Mouse (Mus musculus) kidney, embryonic 16.5 days (tissue): Measurements from ENCODE around the gene Gnb1l. TPM values are rescaled to one million over a fixed set of nuclear protein-coding genes. Genes with fewer than 3 reads are reported as not detected.

ENCODE experiments used
- ATAC-seq: fragments of 200-750 bp; cut with Nextera tagmentation; 2 replicates; pipeline ENCODE4 v1.8.0; 2017; ENCODE audit warnings: moderate TSS enrichment; ENCODE audit not compliant: low FRiP score, low TSS enrichment
- H3K27ac ChIP-seq: fragments of 300-500 bp; sonication (generic); 2 replicates; pipeline ENCODE4 v1.5.1; 2014; ENCODE audit warnings: low read length
- H3K27me3 ChIP-seq: fragments of 300-500 bp; sonication (generic); 2 replicates; pipeline ENCODE4 v1.6.1; 2014; ENCODE audit warnings: low read length, control low read depth, mixed read lengths; ENCODE audit not compliant: insufficient read depth
- H3K36me3 ChIP-seq: fragments of 300-500 bp; sonication (generic); 2 replicates; pipeline ENCODE4 v1.6.1; 2014; ENCODE audit warnings: low read length, control low read depth, mixed read lengths; ENCODE audit not compliant: insufficient read depth
- H3K4me1 ChIP-seq: fragments of 300-500 bp; sonication (generic); 2 replicates; pipeline ENCODE4 v1.6.1; 2014; ENCODE audit warnings: low read length, control low read depth, mixed read lengths; ENCODE audit not compliant: insufficient read depth
- H3K4me2 ChIP-seq: fragments of 300-500 bp; sonication (generic); replicated peaks from 2 replicates; pipeline ENCODE4 v1.6.1; 2014; ENCODE audit warnings: low read depth, low read length
- H3K4me3 ChIP-seq: fragments of 300-500 bp; sonication (generic); 2 replicates; pipeline ENCODE4 v1.5.1; 2014; ENCODE audit warnings: mild to moderate bottlenecking, low read length
- H3K9ac ChIP-seq: fragments of 300-500 bp; sonication (generic); replicated peaks from 2 replicates; pipeline ENCODE4 v1.6.1; 2014; ENCODE audit warnings: low read length
- H3K9me3 ChIP-seq: fragments of 300-500 bp; sonication (generic); 2 replicates; pipeline ENCODE4 v1.6.1; 2016; ENCODE audit warnings: low read length, control low read depth
- WGBS: fragments of 180-500 bp; shearing (Covaris S2); extraction: QIAGEN DNeasy Blood & Tissue Kit; methylation state at CpG from one replicate; pipeline ENCODE4 v1.1.7; 2014; 5-methylcytosine and 5-hydroxymethylcytosine counted together
- polyA plus RNA-seq: library from polyadenylated mRNA; unstranded; fragments of >200 nt; fragmentation: Nextera tagmentation; extraction: Ambion mirVana; gene quantifications from 2 replicates; pipeline ENCODE4 v1.2.1, GENCODE M21; 2015

Gnb1l gene
- polyA plus RNA-seq, 1 experiment from 2014 or later, result 19.1 TPM

DNA sequence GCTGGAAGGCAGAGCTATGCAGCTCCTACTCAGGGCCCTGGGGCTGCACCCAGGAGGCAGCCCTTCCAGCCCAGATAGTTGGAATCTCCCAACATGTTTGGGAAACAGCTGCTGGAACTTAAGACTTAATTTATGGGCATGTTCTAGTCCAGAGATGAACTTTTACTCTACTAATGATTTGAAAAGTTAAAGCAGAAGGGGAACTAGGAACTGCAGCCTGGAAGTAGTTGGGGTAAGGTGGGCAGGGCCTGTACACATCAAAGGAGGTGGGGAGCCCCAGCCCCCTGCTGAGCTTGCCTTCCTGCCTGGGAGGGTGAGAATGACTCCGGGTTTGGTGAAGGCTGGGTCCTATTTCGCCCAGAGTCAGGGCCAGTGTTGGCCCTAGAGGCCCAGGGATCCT, 56.2 kb downstream of the Gnb1l start:
- H3K4me2 ChIP-seq, result no peak overlapping the region
- H3K4me3 ChIP-seq, result no peak overlapping the region
- no peaks in the 10 kb centered on the region for H3K36me3 ChIP-seq
- H3K27ac ChIP-seq, result no peak overlapping the region
- ATAC-seq, result no peak
- no peaks in the 10 kb centered on the region for H3K9me3 ChIP-seq
- 46% methylated on average over 2 of the region's 2 CpGs for WGBS
- peaks cover 34% of the 10 kb centered on the region for H3K4me1 ChIP-seq
- H3K9ac ChIP-seq, result no peak overlapping the region
- H3K27me3 ChIP-seq, result no peaks in the 10 kb centered on the region

DNA sequence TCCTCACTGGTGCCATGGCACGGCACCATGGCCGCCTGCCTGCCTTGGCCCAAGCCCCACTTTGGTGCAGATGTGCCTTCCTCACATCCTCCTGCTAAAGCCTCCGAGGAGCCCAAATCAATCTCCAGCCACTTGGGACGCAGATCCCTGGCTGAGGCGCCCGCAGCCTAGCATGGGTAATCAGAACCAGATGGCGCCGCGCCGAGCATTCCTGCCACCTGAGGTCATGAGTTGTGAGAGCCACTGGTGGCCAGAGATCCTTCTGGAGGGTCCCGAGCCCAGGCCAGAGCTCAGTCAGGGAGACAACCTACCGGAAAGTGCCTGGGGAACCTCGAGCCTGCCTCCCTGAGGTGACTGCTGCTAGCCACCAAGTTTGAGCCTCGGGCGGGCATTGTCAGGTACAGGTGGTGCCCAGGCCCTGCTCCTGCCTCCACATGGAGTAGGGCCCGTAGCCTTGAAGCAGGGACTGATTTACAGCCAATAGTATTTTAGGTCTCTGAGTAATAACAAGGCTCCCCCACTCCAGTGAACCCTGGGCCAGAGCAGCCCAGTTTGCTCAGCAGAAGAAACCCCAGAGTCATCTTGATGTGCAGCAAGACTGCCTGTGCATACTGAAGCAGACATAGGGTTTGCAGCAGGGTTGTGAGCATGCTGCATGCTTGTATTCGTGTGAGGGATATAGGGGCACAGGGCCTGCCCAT, 56.9 kb downstream of the Gnb1l start:
- H3K9me3 ChIP-seq, result no peaks in the 10 kb centered on the region
- H3K27ac ChIP-seq, result no peak overlapping the region
- peaks cover 34% of the 10 kb centered on the region for H3K4me1 ChIP-seq
- no peaks in the 10 kb centered on the region for H3K36me3 ChIP-seq
- H3K9ac ChIP-seq, result no peak overlapping the region
- no peaks in the 10 kb centered on the region for H3K27me3 ChIP-seq
- H3K4me3 ChIP-seq, result no peak overlapping the region
- H3K4me2 ChIP-seq, result no peak overlapping the region
- WGBS, result 53% methylated on average over 17 of the region's 17 CpGs
- ATAC-seq, result no peak

DNA sequence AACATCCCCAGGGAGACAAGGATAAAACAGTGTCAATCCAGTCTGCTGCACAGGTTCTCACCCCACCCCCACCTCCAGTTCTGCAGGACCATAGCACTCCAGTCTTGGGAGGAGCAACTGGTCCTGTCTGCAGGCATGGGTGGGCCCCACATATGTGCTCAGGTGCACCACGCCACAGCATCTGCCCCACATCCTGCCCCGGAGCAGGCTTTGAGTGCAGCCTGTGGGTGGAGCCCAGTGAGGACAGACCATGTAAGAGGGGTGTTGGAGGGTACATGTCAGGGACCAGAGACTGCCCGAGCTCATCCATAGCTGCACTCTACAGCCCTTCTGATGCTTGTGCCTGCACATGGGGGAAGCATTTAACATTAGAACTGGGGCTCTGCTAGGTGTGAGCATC, 57.9 kb downstream of the Gnb1l start:
- H3K9me3 ChIP-seq, result no peaks in the 10 kb centered on the region
- H3K27ac ChIP-seq, result no peak overlapping the region
- no peak for ATAC-seq
- H3K4me3 ChIP-seq, result no peak overlapping the region
- H3K9ac ChIP-seq, result no peak overlapping the region
- H3K4me2 ChIP-seq, result no peak overlapping the region
- no peaks in the 10 kb centered on the region for H3K27me3 ChIP-seq
- no peaks in the 10 kb centered on the region for H3K36me3 ChIP-seq
- WGBS, result 69% methylated on average over 3 of the region's 3 CpGs
- H3K4me1 ChIP-seq, result peaks cover 25% of the 10 kb centered on the region

- Histone ChIP-seq H3K9ac (no peak overlapping the region), H3K4me3 (no peak overlapping the region), H3K4me2 (no peak overlapping the region), H3K27ac (no peak overlapping the region), H3K9me3 (no peaks in the 10 kb centered on the region), H3K27me3 (no peaks in the 10 kb centered on the region), H3K4me1 (no peaks in the 10 kb centered on the region), H3K36me3 (no peaks in the 10 kb centered on the region)
- ATAC-seq, result no peak
- 91% methylated on average over 2 of the region's 2 CpGs for WGBS
These were observed 66.0 kb downstream of the Gnb1l start for GRCm38 (mm10) chr16:18564472-18564871.

- no peak overlapping the region for H3K4me3 ChIP-seq
- no peak for ATAC-seq
- no peak overlapping the region for H3K27ac ChIP-seq
- H3K4me1 ChIP-seq, result no peaks in the 10 kb centered on the region
- H3K9ac ChIP-seq, result no peak overlapping the region
- H3K36me3 ChIP-seq, result no peaks in the 10 kb centered on the region
- WGBS, result 90% methylated on average over 7 of the region's 7 CpGs
- no peaks in the 10 kb centered on the region for H3K27me3 ChIP-seq
- H3K4me2 ChIP-seq, result no peak overlapping the region
- no peaks in the 10 kb centered on the region for H3K9me3 ChIP-seq
These were observed 70.1 kb downstream of the Gnb1l start for GRCm38 (mm10) chr16:18568599-18568998.

GRCm38 (mm10) chr16:18574196-18574595, 75.7 kb downstream of the Gnb1l start:
- peaks cover 8% of the 10 kb centered on the region for H3K27me3 ChIP-seq
- H3K36me3 ChIP-seq, result no peaks in the 10 kb centered on the region
- ATAC-seq, result no peak
- no peak overlapping the region for H3K9ac ChIP-seq
- no peaks in the 10 kb centered on the region for H3K4me1 ChIP-seq
- no peak overlapping the region for H3K4me2 ChIP-seq
- WGBS, result 81% methylated on average over 8 of the region's 8 CpGs
- no peaks in the 10 kb centered on the region for H3K9me3 ChIP-seq
- no peak overlapping the region for H3K4me3 ChIP-seq
- no peak overlapping the region for H3K27ac ChIP-seq

DNA sequence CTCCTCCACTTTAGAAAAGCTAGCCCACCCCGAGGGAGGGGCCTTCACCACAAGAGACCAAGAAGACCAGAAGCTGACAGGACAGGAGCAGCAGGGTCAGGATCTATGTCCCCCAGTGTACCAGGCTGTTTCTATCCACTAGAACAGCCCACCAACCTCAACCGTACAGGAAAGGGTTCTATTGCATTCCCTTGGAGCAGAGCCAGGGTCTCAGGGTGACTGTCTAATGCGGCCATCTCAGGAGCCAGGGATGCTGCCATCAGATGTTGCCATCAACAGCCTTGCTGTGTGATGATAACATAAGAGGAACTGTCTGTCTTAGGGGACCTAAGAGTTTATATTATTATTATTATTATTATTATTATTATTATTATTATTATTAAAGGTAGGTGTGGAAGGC, 78.6 kb downstream of the Gnb1l start:
- Histone ChIP-seq H3K4me2 (no peak overlapping the region), H3K4me1 (peaks cover 11% of the 10 kb centered on the region), H3K36me3 (no peaks in the 10 kb centered on the region), H3K27ac (no peak overlapping the region), H3K4me3 (no peak overlapping the region), H3K9ac (no peak overlapping the region), H3K27me3 (peaks cover 36% of the 10 kb centered on the region), H3K9me3 (no peaks in the 10 kb centered on the region)
- no peak for ATAC-seq
- WGBS, result 43% methylated on average over 3 of the region's 3 CpGs

- Histone ChIP-seq H3K9me3 (no peaks in the 10 kb centered on the region), H3K36me3 (no peaks in the 10 kb centered on the region), H3K4me3 (no peak overlapping the region), H3K27ac (no peak overlapping the region), H3K4me1 (peaks cover 16% of the 10 kb centered on the region), H3K9ac (no peak overlapping the region), H3K4me2 (no peak overlapping the region), H3K27me3 (peaks cover 42% of the 10 kb centered on the region)
- no peak for ATAC-seq
- WGBS, result 36% methylated on average over 5 of the region's 5 CpGs
These were observed 79.2 kb downstream of the Gnb1l start for GRCm38 (mm10) chr16:18577599-18578160.

DNA sequence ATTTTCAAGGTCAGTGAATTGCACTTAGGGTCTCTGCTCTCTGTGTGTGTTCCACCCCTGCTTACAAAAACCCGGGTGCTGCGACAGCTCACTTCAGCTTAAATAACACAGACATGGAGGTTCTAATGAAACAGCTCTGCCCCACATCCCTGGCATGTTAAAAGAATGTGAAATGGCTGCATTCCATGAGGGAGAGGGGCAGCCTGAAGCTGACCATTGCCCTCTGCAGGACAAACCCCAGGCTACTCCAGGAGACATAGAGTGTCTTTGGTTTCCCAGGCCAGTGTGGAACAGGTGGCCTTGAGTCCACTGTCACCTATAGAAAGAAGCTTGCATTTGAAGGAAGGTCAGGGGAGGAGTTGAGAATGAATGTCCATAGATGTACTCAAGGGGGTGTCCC, 81.9 kb downstream of the Gnb1l start:
- Histone ChIP-seq H3K4me2 (no peak overlapping the region), H3K27me3 (peaks cover 70% of the 10 kb centered on the region), H3K36me3 (no peaks in the 10 kb centered on the region), H3K27ac (no peak overlapping the region), H3K9me3 (no peaks in the 10 kb centered on the region), H3K4me1 (peaks cover 16% of the 10 kb centered on the region), H3K4me3 (no peak overlapping the region), H3K9ac (no peak overlapping the region)
- WGBS, result 28% methylated on average over 2 of the region's 2 CpGs
- ATAC-seq, result no peak

GRCm38 (mm10) chr16:18581050-18581622, 82.6 kb downstream of the Gnb1l start:
- no peak for ATAC-seq
- 4% methylated on average over 21 of the region's 21 CpGs for WGBS
- H3K27me3 ChIP-seq, result peaks cover 77% of the 10 kb centered on the region

More at GRCm38 (mm10) chr16:18581050-18581622, 82.6 kb downstream of the Gnb1l start:
- Histone ChIP-seq H3K4me1 (peaks cover 18% of the 10 kb centered on the region), H3K27ac (no peak overlapping the region), H3K9me3 (no peaks in the 10 kb centered on the region), H3K36me3 (no peaks in the 10 kb centered on the region), H3K9ac (0 out of 2 replicates have a peak overlapping the region, but pooled peaks have one; percentile 14), H3K4me2 (peak overlapping the region; percentile 57), H3K4me3 (peak overlapping the region; percentile 43)
